Mouse (Mus musculus) hematopoietic stem cell, adult 5-6 weeks (primary cell): ENCODE results near the gene Nfkb2. TPM values are rescaled to one million over a fixed set of nuclear protein-coding genes. Genes with fewer than 3 reads are reported as not detected.
A peak's percentile ranks its signal among the peaks of the same experiment; 100 is the strongest.

ENCODE experiments used
- ATAC-seq, 2 experiments: fragments of 125-278 bp in 1 of 2; replicated peaks in 1 of 2; 2 replicates each; pipeline ENCODE4 v1.8.0; 2016 to 2017; ENCODE audit warnings: inconsistent platforms in 2 of 2, mild to moderate bottlenecking in 2 of 2, moderate number of reproducible peaks in 2 of 2, low read depth in 1 of 2, moderate TSS enrichment in 1 of 2; ENCODE audit not compliant: low FRiP score in 2 of 2, poor library complexity in 2 of 2, severe bottlenecking in 2 of 2, insufficient read depth in 1 of 2, low TSS enrichment in 1 of 2
- total RNA-seq: library from RNA; stranded (forward); fragments of 172-1452, 232-1000 nt; gene quantifications from 2 replicates; pipeline ENCODE4 v1.2.3, GENCODE M21; 2017

The Nfkb2 gene
- total RNA-seq, 1 experiment from 2014 or later, result 11.8 TPM

DNA sequence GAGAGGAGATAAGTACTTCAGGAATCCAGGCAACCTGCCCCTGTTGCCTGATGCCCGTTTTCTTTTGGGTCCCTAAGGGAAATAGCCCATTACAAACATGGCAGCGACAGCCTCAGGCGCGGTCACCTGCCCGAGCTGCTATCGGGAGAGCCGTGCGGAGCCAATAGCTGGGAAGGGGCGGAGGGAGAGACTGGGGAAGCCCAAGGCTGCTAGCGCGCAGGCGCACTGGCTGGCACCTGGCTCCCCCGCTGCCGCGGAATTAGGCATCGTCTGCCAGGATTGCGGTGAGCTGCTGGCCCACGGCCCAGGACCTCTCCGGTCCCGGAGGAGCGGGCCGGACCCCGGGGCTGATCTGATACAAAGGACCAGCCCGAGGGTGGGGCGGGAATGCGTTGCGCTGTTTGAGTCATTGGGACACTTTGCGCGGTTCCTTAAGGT lies 52.6 kb downstream of the Nfkb2 start:
- ATAC-seq, result peak; percentile 73 to 91

GRCm38 (mm10) chr19:46357344-46358280 lies 53.5 kb downstream of the Nfkb2 start:
- ATAC-seq, result peak; percentile 57 to 70; a peak in 3 of 4 replicates

- ATAC-seq, result peak; percentile 2 to 13; a peak in 2 of 4 replicates
Observed at GRCm38 (mm10) chr19:46358381-46358780, 54.3 kb downstream of the Nfkb2 start.

Other genes starting within 250 kb of the Nfkb2 start
- gene Nolc1, start 228.5 kb upstream of the Nfkb2 start, total RNA-seq, result 105 and 177 TPM in 2 replicates
- gene Elovl3, start 172.4 kb upstream of the Nfkb2 start, total RNA-seq, result 0.38 and 1.4 TPM in 2 replicates
- not detected in 2 replicates for gene Pitx3, start 156.0 kb upstream of the Nfkb2 start, total RNA-seq
- 37.7 and 39.6 TPM in 2 replicates for gene Gbf1, start 151.8 kb upstream of the Nfkb2 start, total RNA-seq
- gene Psd, start 22.8 kb downstream of the Nfkb2 start, total RNA-seq, result 1.3 and 2.4 TPM in 2 replicates
- 0.81 and 3.5 TPM in 2 replicates for gene Fbxl15, start 23.9 kb downstream of the Nfkb2 start, total RNA-seq
- 112 and 129 TPM in 2 replicates for gene Cuedc2, start 34.4 kb downstream of the Nfkb2 start, total RNA-seq
- gene Mfsd13a, start 36.8 kb downstream of the Nfkb2 start, total RNA-seq, result 5.9 and 8.6 TPM in 2 replicates
- gene 2310034G01Rik, start 46.0 kb downstream of the Nfkb2 start, total RNA-seq, result 1.3 and 3.0 TPM in 2 replicates
- 73.4 and 97.6 TPM in 2 replicates for gene Actr1a, start 91.4 kb downstream of the Nfkb2 start, total RNA-seq
- 11.8 and 13.0 TPM in 2 replicates for gene Sufu, start 92.6 kb downstream of the Nfkb2 start, total RNA-seq
- 18.0 and 21.6 TPM in 2 replicates for gene Trim8, start 197.4 kb downstream of the Nfkb2 start, total RNA-seq